Mouse (Mus musculus): ENCODE measurements at regions not wholly inside any gene's neighbourhood (a gene's known extent, or its start where the extent isn't known, plus 50 kb on each side); places are given as distances from the start of the nearest gene placed in this dataset.
A peak's percentile ranks its signal among the peaks of the same experiment; 100 is the strongest.

GRCm38 (mm10) chr1:120754337-120754736 is 152.1 kb downstream of the En1 start:
- H3K4me3 ChIP-seq (ENCODE audit: low read length) = no peak overlapping the region
- H3K36me3 ChIP-seq (ENCODE audit: control insufficient read depth, insufficient read depth) = no peaks in the 10 kb centered on the region
- no peak overlapping the region for H3K27ac ChIP-seq (ENCODE audit: low read length)
- H3K4me1 ChIP-seq (ENCODE audit: control insufficient read depth, insufficient read depth, low read length) = peaks cover 35% of the 10 kb centered on the region
- no peak for ATAC-seq (replicated peaks; ENCODE audit: extremely low read depth, insufficient read depth, low FRiP score)
- no peaks in the 10 kb centered on the region for H3K9me3 ChIP-seq (replicated peaks; ENCODE audit: control insufficient read depth, low read length)
- H3K27me3 ChIP-seq (ENCODE audit: control insufficient read depth, insufficient read depth, low read length) = no peaks in the 10 kb centered on the region
- no peak overlapping the region; the same call in 1 of the 2 replicates for H3K4me2 ChIP-seq (ENCODE audit: low read depth, low read length)
- 43% methylated on average over 5 of the region's 5 CpGs for WGBS
- H3K9ac ChIP-seq (ENCODE audit: low read length) = no peak overlapping the region

GRCm38 (mm10) chr1:120757283-120757821 is 155.1 kb downstream of the En1 start:
- H3K9me3 ChIP-seq (replicated peaks; ENCODE audit: control insufficient read depth, low read length) = no peaks in the 10 kb centered on the region
- no peaks in the 10 kb centered on the region for H3K27me3 ChIP-seq (ENCODE audit: control insufficient read depth, insufficient read depth, low read length)
- H3K4me3 ChIP-seq (ENCODE audit: low read length) = no peak overlapping the region
- peak overlapping the region; percentile 86 for H3K27ac ChIP-seq (ENCODE audit: low read length)
- WGBS = 12% methylated on average over 9 of the region's 9 CpGs
- no peaks in the 10 kb centered on the region for H3K36me3 ChIP-seq (ENCODE audit: control insufficient read depth, insufficient read depth)
- no peak overlapping the region for H3K9ac ChIP-seq (ENCODE audit: low read length)
- peak; percentile 65 for ATAC-seq (replicated peaks; ENCODE audit: extremely low read depth, insufficient read depth, low FRiP score)
- H3K4me1 ChIP-seq (ENCODE audit: control insufficient read depth, insufficient read depth, low read length) = peaks cover 35% of the 10 kb centered on the region
- no peak overlapping the region; the same call in 1 of the 2 replicates for H3K4me2 ChIP-seq (ENCODE audit: low read depth, low read length)

- Histone ChIP-seq H3K4me1 (ENCODE audit: control insufficient read depth, insufficient read depth, low read length) (peaks cover 37% of the 10 kb centered on the region), H3K9me3 (replicated peaks; ENCODE audit: control insufficient read depth, low read length) (no peaks in the 10 kb centered on the region), H3K9ac (ENCODE audit: low read length) (no peak overlapping the region), H3K4me3 (ENCODE audit: low read length) (no peak overlapping the region), H3K27ac (ENCODE audit: low read length) (peak overlapping the region; percentile 86), H3K27me3 (ENCODE audit: control insufficient read depth, insufficient read depth, low read length) (no peaks in the 10 kb centered on the region), H3K36me3 (ENCODE audit: control insufficient read depth, insufficient read depth) (no peaks in the 10 kb centered on the region), H3K4me2 (ENCODE audit: low read depth, low read length) (0 out of 2 replicates have a peak overlapping the region, but pooled peaks have one; percentile 2)
- ATAC-seq (replicated peaks; ENCODE audit: extremely low read depth, insufficient read depth, low FRiP score) = peak; percentile 84
- 33% methylated on average over 7 of the region's 7 CpGs for WGBS
Measured at GRCm38 (mm10) chr1:120758172-120758571, 156.0 kb downstream of the En1 start.

GRCm38 (mm10) chr1:120758762-120759161 is 156.5 kb downstream of the En1 start:
- ATAC-seq (replicated peaks; ENCODE audit: extremely low read depth, insufficient read depth, low FRiP score) = peak; percentile 21; the same call in 1 of the 2 replicates
- no peaks in the 10 kb centered on the region for H3K27me3 ChIP-seq (ENCODE audit: control insufficient read depth, insufficient read depth, low read length)
- no peak overlapping the region for H3K4me3 ChIP-seq (ENCODE audit: low read length)
- H3K9me3 ChIP-seq (replicated peaks; ENCODE audit: control insufficient read depth, low read length) = no peaks in the 10 kb centered on the region
- H3K4me2 ChIP-seq (ENCODE audit: low read depth, low read length) = no peak overlapping the region
- H3K27ac ChIP-seq (ENCODE audit: low read length) = peak overlapping the region; percentile 86
- H3K4me1 ChIP-seq (ENCODE audit: control insufficient read depth, insufficient read depth, low read length) = peaks cover 37% of the 10 kb centered on the region
- 20% methylated on average over 5 of the region's 5 CpGs for WGBS
- H3K9ac ChIP-seq (ENCODE audit: low read length) = no peak overlapping the region
- no peaks in the 10 kb centered on the region for H3K36me3 ChIP-seq (ENCODE audit: control insufficient read depth, insufficient read depth)

- Histone ChIP-seq H3K4me1 (ENCODE audit: control insufficient read depth, insufficient read depth, low read length) (peaks cover 32% of the 10 kb centered on the region), H3K27ac (ENCODE audit: low read length) (no peak overlapping the region), H3K27me3 (ENCODE audit: control insufficient read depth, insufficient read depth, low read length) (no peaks in the 10 kb centered on the region), H3K9ac (ENCODE audit: low read length) (no peak overlapping the region), H3K9me3 (replicated peaks; ENCODE audit: control insufficient read depth, low read length) (no peaks in the 10 kb centered on the region), H3K4me2 (ENCODE audit: low read depth, low read length) (no peak overlapping the region), H3K4me3 (ENCODE audit: low read length) (no peak overlapping the region), H3K36me3 (ENCODE audit: control insufficient read depth, insufficient read depth) (no peaks in the 10 kb centered on the region)
- WGBS = 68% methylated on average over 3 of the region's 3 CpGs
- ATAC-seq (replicated peaks; ENCODE audit: extremely low read depth, insufficient read depth, low FRiP score) = no peak
Measured at GRCm38 (mm10) chr1:120759380-120759779, 157.2 kb downstream of the En1 start.

GRCm38 (mm10) chr1:120761364-120761763 is 159.1 kb downstream of the En1 start:
- no peaks in the 10 kb centered on the region for H3K27me3 ChIP-seq (ENCODE audit: control insufficient read depth, insufficient read depth, low read length)
- H3K4me2 ChIP-seq (ENCODE audit: low read depth, low read length) = no peak overlapping the region
- H3K36me3 ChIP-seq (ENCODE audit: control insufficient read depth, insufficient read depth) = no peaks in the 10 kb centered on the region
- peaks cover 26% of the 10 kb centered on the region for H3K4me1 ChIP-seq (ENCODE audit: control insufficient read depth, insufficient read depth, low read length)
- 71% methylated on average over 9 of the region's 9 CpGs for WGBS
- H3K9me3 ChIP-seq (replicated peaks; ENCODE audit: control insufficient read depth, low read length) = no peaks in the 10 kb centered on the region
- H3K9ac ChIP-seq (ENCODE audit: low read length) = no peak overlapping the region
- no peak overlapping the region for H3K27ac ChIP-seq (ENCODE audit: low read length)
- no peak overlapping the region for H3K4me3 ChIP-seq (ENCODE audit: low read length)
- ATAC-seq (replicated peaks; ENCODE audit: extremely low read depth, insufficient read depth, low FRiP score) = no peak

- peaks cover 16% of the 10 kb centered on the region for H3K4me1 ChIP-seq (ENCODE audit: control insufficient read depth, insufficient read depth, low read length)
- no peak overlapping the region for H3K4me3 ChIP-seq (ENCODE audit: low read length)
- H3K36me3 ChIP-seq (ENCODE audit: control insufficient read depth, insufficient read depth) = no peaks in the 10 kb centered on the region
- ATAC-seq (replicated peaks; ENCODE audit: extremely low read depth, insufficient read depth, low FRiP score) = no peak
- H3K27ac ChIP-seq (ENCODE audit: low read length) = no peak overlapping the region
- no peaks in the 10 kb centered on the region for H3K9me3 ChIP-seq (replicated peaks; ENCODE audit: control insufficient read depth, low read length)
- H3K4me2 ChIP-seq (ENCODE audit: low read depth, low read length) = no peak overlapping the region
- WGBS = 73% methylated on average over 2 of the region's 2 CpGs
- H3K9ac ChIP-seq (ENCODE audit: low read length) = no peak overlapping the region
- H3K27me3 ChIP-seq (ENCODE audit: control insufficient read depth, insufficient read depth, low read length) = no peaks in the 10 kb centered on the region
Measured at GRCm38 (mm10) chr1:120762498-120762897, 160.3 kb downstream of the En1 start.

- no peak overlapping the region for H3K27ac ChIP-seq (ENCODE audit: low read length)
- H3K4me2 ChIP-seq (ENCODE audit: low read depth, low read length) = no peak overlapping the region
- H3K4me1 ChIP-seq (ENCODE audit: control insufficient read depth, insufficient read depth, low read length) = peaks cover 11% of the 10 kb centered on the region
- WGBS = 75% methylated on average over 4 of the region's 4 CpGs
- no peak overlapping the region for H3K9ac ChIP-seq (ENCODE audit: low read length)
- H3K27me3 ChIP-seq (ENCODE audit: control insufficient read depth, insufficient read depth, low read length) = no peaks in the 10 kb centered on the region
- H3K9me3 ChIP-seq (replicated peaks; ENCODE audit: control insufficient read depth, low read length) = no peaks in the 10 kb centered on the region
- H3K36me3 ChIP-seq (ENCODE audit: control insufficient read depth, insufficient read depth) = no peaks in the 10 kb centered on the region
- no peak overlapping the region for H3K4me3 ChIP-seq (ENCODE audit: low read length)
- ATAC-seq (replicated peaks; ENCODE audit: extremely low read depth, insufficient read depth, low FRiP score) = no peak
Measured at GRCm38 (mm10) chr1:120762921-120763595, 160.8 kb downstream of the En1 start.

- no peak overlapping the region for H3K4me3 ChIP-seq (ENCODE audit: low read length)
- WGBS = 69% methylated on average over 2 of the region's 2 CpGs
Measured at GRCm38 (mm10) chr1:120767054-120767453, 164.8 kb downstream of the En1 start.

More at GRCm38 (mm10) chr1:120767054-120767453, 164.8 kb downstream of the En1 start:
- H3K4me1 ChIP-seq (ENCODE audit: control insufficient read depth, insufficient read depth, low read length) = 0 out of 2 replicates have a peak, but pooled peaks cover 2% of the 10 kb centered on the region
- H3K27ac ChIP-seq (ENCODE audit: low read length) = no peak overlapping the region
- H3K27me3 ChIP-seq (ENCODE audit: control insufficient read depth, insufficient read depth, low read length) = no peaks in the 10 kb centered on the region
- ATAC-seq (replicated peaks; ENCODE audit: extremely low read depth, insufficient read depth, low FRiP score) = no peak
- H3K9me3 ChIP-seq (replicated peaks; ENCODE audit: control insufficient read depth, low read length) = no peaks in the 10 kb centered on the region
- H3K4me2 ChIP-seq (ENCODE audit: low read depth, low read length) = no peak overlapping the region
- H3K9ac ChIP-seq (ENCODE audit: low read length) = no peak overlapping the region
- H3K36me3 ChIP-seq (ENCODE audit: control insufficient read depth, insufficient read depth) = no peaks in the 10 kb centered on the region

Data from heart, embryonic 16.5 days (tissue).